Mouse (Mus musculus) CH12.LX (cell line): ENCODE measurements at regions not wholly inside any gene's neighbourhood (a gene's known extent, or its start where the extent isn't known, plus 50 kb on each side); places are given as distances from the start of the nearest gene placed in this dataset.

Experiments used
- DNase-seq: peaks from one replicate; pipeline ENCODE4 v3.0.0-alpha.2; 2013; ENCODE audit errors: extremely low read depth
- H3K27ac ChIP-seq: 2 replicates; pipeline ENCODE4 v1.5.1; 2012; ENCODE audit warnings: low read depth, mild to moderate bottlenecking, control low read depth, moderate library complexity; ENCODE audit not compliant: insufficient read depth
- H3K27me3 ChIP-seq: replicated peaks from 2 replicates; pipeline ENCODE3; 2012; ENCODE audit warnings: inconsistent platforms
- H3K36me3 ChIP-seq, 2 experiments: replicated peaks in 1 of 2; 2 replicates each; pipeline versions ENCODE3 to v1.6.1; 2012; ENCODE audit warnings: inconsistent platforms in 1 of 2, low read length in 1 of 2, mild to moderate bottlenecking in 1 of 2, mixed read lengths in 1 of 2, moderate library complexity in 1 of 2; ENCODE audit not compliant: control insufficient read depth in 1 of 2, insufficient read depth in 1 of 2
- H3K4me1 ChIP-seq, 2 experiments: 2 replicates each; pipeline ENCODE4 v1.6.1; 2012; ENCODE audit warnings: inconsistent platforms in 1 of 2, moderate library complexity in 1 of 2; ENCODE audit not compliant: insufficient read depth in 2 of 2, control insufficient read depth in 1 of 2
- H3K4me2 ChIP-seq: 2 replicates; pipeline ENCODE4 v1.6.1; 2012; ENCODE audit warnings: low read depth, mild to moderate bottlenecking, control low read depth; ENCODE audit not compliant: poor library complexity, insufficient read depth, severe bottlenecking
- H3K4me3 ChIP-seq, 3 experiments: fragments of 150-350 bp in 1 of 3; sonication (generic) in 1 of 3; replicated peaks in 1 of 3; 2 replicates each; pipeline versions ENCODE3 to v1.5.1; 2011 to 2012; ENCODE audit warnings: low read depth in 2 of 3, low read length in 2 of 3, mild to moderate bottlenecking in 2 of 3, moderate library complexity in 2 of 3, control low read depth in 1 of 3, improper control_type of control experiment in 1 of 3, inconsistent platforms in 1 of 3, mixed read lengths in 1 of 3; ENCODE audit not compliant: poor library complexity in 1 of 3
- H3K79me2 ChIP-seq: replicated peaks from 2 replicates; pipeline ENCODE4 v1.6.1; 2012; ENCODE audit warnings: mild to moderate bottlenecking, moderate library complexity; ENCODE audit not compliant: control insufficient read depth, poor library complexity, insufficient read depth, severe bottlenecking; ENCODE audit errors: extremely low read depth
- H3K9ac ChIP-seq: 2 replicates; pipeline ENCODE4 v1.6.1; 2012; ENCODE audit warnings: low read depth, mild to moderate bottlenecking, control low read depth, moderate library complexity; ENCODE audit not compliant: insufficient read depth
- H3K9me3 ChIP-seq: replicated peaks from 2 replicates; pipeline ENCODE3; 2012; ENCODE audit warnings: low read length, inconsistent platforms, mixed read lengths
- BHLHE40 ChIP-seq: IDR thresholded peaks from 2 replicates; pipeline ENCODE4 v1.6.1; 2011; ENCODE audit warnings: mild to moderate bottlenecking, low read depth, low read length, improper control_type of control experiment
- CHD1 ChIP-seq: IDR thresholded peaks from 2 replicates; pipeline ENCODE4 v1.6.1; 2012; ENCODE audit warnings: low read depth, low read length, improper control_type of control experiment, inconsistent platforms
- CHD2 ChIP-seq: IDR thresholded peaks from 2 replicates; pipeline ENCODE4 v1.6.1; 2011; ENCODE audit warnings: low read length, improper control_type of control experiment
- CTCF ChIP-seq, 2 experiments: IDR thresholded peaks in 1 of 2; conservative IDR thresholded peaks in 1 of 2; 2 replicates each; pipeline ENCODE4 v1.5.1; 2011 to 2012; ENCODE audit warnings: low read depth in 2 of 2, low read length in 2 of 2, improper control_type of control experiment in 1 of 2, inconsistent platforms in 1 of 2, mild to moderate bottlenecking in 1 of 2, moderate library complexity in 1 of 2
- ELF1 ChIP-seq: IDR thresholded peaks from 2 replicates; pipeline ENCODE4 v1.6.1; 2014; ENCODE audit warnings: low read depth, mild to moderate bottlenecking, inconsistent platforms, low read length, improper control_type of control experiment
- EP300 ChIP-seq: IDR thresholded peaks from 2 replicates; pipeline ENCODE4 v1.6.1; 2011; ENCODE audit warnings: low read length, improper control_type of control experiment
- GABPA ChIP-seq: IDR thresholded peaks from 2 replicates; pipeline ENCODE4 v1.6.1; 2012; ENCODE audit warnings: low read depth, low read length, improper control_type of control experiment, inconsistent platforms; ENCODE audit not compliant: insufficient replicate concordance
- IRF4 ChIP-seq: IDR thresholded peaks from 2 replicates; pipeline ENCODE4 v1.6.1; 2014; ENCODE audit warnings: low read depth, mild to moderate bottlenecking, inconsistent platforms, low read length, improper control_type of control experiment
- JUND ChIP-seq: conservative IDR thresholded peaks from 2 replicates; pipeline ENCODE4 v1.6.1; 2011; ENCODE audit warnings: low read depth, low read length, improper control_type of control experiment
- MXI1 ChIP-seq: IDR thresholded peaks from 2 replicates; pipeline ENCODE4 v1.6.1; 2011; ENCODE audit warnings: mild to moderate bottlenecking, low read depth, low read length, improper control_type of control experiment
- NELFE ChIP-seq: IDR thresholded peaks from 2 replicates; pipeline ENCODE4 v1.6.1; 2011; ENCODE audit warnings: low read depth, low read length, improper control_type of control experiment
- PAX5 ChIP-seq: IDR thresholded peaks from 2 replicates; pipeline ENCODE4 v1.6.1; 2012; ENCODE audit warnings: low read length, inconsistent platforms, mixed read lengths
- SIN3A ChIP-seq: IDR thresholded peaks from 2 replicates; pipeline ENCODE4 v1.6.1; 2012; ENCODE audit warnings: low read length, improper control_type of control experiment, inconsistent platforms
- TCF12 ChIP-seq: IDR thresholded peaks from 2 replicates; pipeline ENCODE4 v1.6.1; 2014; ENCODE audit warnings: low read depth, mild to moderate bottlenecking, inconsistent platforms, low read length, improper control_type of control experiment
- UBTF ChIP-seq: IDR thresholded peaks from 2 replicates; pipeline ENCODE4 v1.6.1; 2012; ENCODE audit warnings: low read depth, mild to moderate bottlenecking, inconsistent platforms, low read length, improper control_type of control experiment, moderate library complexity
- USF1 ChIP-seq: IDR thresholded peaks from 2 replicates; pipeline ENCODE4 v1.6.1; 2014; ENCODE audit warnings: low read depth, mild to moderate bottlenecking, inconsistent platforms, low read length, improper control_type of control experiment
- USF2 ChIP-seq: conservative IDR thresholded peaks from 2 replicates; pipeline ENCODE4 v1.6.1; 2011; ENCODE audit warnings: low read depth, low read length, improper control_type of control experiment
- ZNF384 ChIP-seq: IDR thresholded peaks from 2 replicates; pipeline ENCODE4 v1.6.1; 2012; ENCODE audit warnings: low read depth, low read length, improper control_type of control experiment, inconsistent platforms
- dilution Hi-C: fragments of 300-500 bp; cut with MboI; formaldehyde crosslinking; loops from 2 replicates; pipeline ENCODE4 v1.14.3; 2020; ENCODE audit warnings: low sequenced_read_pairs; ENCODE audit not compliant: extremely low pct_unique_long_range_greater_than_20kb, extremely low pct_ligation_motif_present
- in situ Hi-C: fragments of 300-500 bp; cut with MboI; formaldehyde crosslinking; loops from 3 replicates; pipeline ENCODE4 v1.14.3; 2019; ENCODE audit warnings: low sequenced_read_pairs, low pct_ligation_motif_present, low pct_unique_long_range_greater_than_20kb, mixed read lengths

DNA sequence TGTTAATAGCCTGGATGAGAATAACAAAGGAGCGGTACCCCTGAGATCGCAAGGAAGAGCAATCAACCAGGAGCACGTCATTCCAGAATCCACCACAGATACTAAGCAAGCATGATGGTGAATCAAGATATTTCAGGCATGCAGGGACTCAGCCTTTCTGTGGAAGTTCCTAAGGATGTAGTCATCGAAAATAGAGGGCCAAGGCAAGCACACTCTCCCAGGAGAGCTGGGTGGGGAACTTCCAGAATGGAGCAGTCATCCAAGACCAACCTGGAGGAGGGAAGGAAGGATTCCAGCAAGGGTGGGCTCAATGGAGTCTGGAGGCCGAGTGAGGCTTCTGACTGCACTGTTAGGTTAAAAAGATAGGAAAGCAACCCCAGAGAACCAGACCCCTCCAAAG lies 75.0 kb upstream of the S1pr3 start:
- Histone ChIP-seq H3K9ac (no peak overlapping the region), H3K27me3 (no peaks in the 10 kb centered on the region), H3K4me2 (no peak overlapping the region), H3K36me3 (no peaks in the 10 kb centered on the region), H3K4me3 (no peak overlapping the region), H3K79me2 (no peaks in the 10 kb centered on the region), H3K4me1 (peaks cover 9 to 18% of the 10 kb centered on the region in 2 experiments; a peak in 3 of 4 replicates), H3K27ac (no peak overlapping the region), H3K9me3 (no peaks in the 10 kb centered on the region)
- no peak for DNase-seq
- dilution Hi-C loops = no loop called here
- in situ Hi-C loops = no loop called here
- TF ChIP-seq CTCF (conservative IDR thresholded peaks at IDR 0.05 in 1 of 2, IDR thresholded peaks at IDR 0.05 in 1 of 2; ENCODE audit: low read depth in 2 of 2, low read length in 2 of 2) (no peak), IRF4 (no peak), CHD1 (no peak), MXI1 (no peak), PAX5 (no peak), USF1 (no peak)

DNA sequence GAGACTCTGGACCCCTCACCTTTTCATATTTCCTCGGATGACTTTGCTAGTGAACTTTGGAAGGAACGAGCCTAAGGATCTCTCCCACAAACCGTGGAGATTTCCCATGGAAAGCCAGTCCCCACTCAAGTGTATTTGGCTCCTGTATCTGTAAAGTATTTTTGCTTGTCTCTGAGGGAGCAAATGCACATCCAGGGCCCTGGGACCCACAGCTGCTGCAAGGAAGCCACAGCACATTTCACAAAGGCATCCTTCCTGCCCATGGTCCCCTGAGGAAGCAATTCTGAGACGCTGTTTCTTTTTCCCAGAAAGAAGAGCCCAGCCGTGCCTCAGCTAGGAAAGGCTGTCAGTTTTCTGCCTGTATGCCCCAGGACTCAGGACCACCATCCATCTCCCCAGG lies 71.7 kb upstream of the S1pr3 start:
- in situ Hi-C loops = no loop called here

DNA sequence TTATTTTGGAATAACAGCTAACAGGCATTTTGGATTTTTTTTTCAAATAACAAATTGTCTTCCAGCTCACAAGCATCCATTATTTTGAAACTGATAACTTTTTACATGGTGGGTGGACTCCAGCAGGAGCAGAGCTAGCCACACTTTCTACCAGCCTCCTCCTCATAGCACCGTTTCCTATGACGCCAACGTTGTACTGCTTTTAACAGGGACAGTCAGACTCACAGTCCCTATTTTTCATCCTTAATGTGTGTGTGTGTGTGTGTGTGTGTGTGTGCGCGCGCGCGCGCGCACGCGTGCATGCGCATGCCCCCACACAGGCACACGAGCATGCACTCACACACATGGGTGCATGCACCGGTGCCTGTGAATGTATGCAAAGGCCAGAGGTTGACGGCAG lies 70.5 kb upstream of the S1pr3 start:
- Histone ChIP-seq H3K27me3 (no peaks in the 10 kb centered on the region), H3K4me1 (peaks cover 1 to 3% of the 10 kb centered on the region in 2 experiments; a peak in 2 of 4 replicates), H3K79me2 (no peaks in the 10 kb centered on the region), H3K27ac (no peak overlapping the region), H3K9me3 (peaks cover 13% of the 10 kb centered on the region), H3K9ac (no peak overlapping the region), H3K4me3 (no peak overlapping the region), H3K4me2 (no peak overlapping the region), H3K36me3 (no peaks in the 10 kb centered on the region)
- dilution Hi-C loops = no loop called here
- no peak for DNase-seq
- in situ Hi-C loops = no loop called here
- TF ChIP-seq MXI1 (no peak), CTCF (conservative IDR thresholded peaks at IDR 0.05 in 1 of 2, IDR thresholded peaks at IDR 0.05 in 1 of 2; ENCODE audit: low read depth in 2 of 2, low read length in 2 of 2) (no peak), ELF1 (no peak), USF2 (no peak), NELFE (no peak), UBTF (no peak), JUND (no peak), IRF4 (no peak), GABPA (no peak), BHLHE40 (no peak), CHD2 (no peak), SIN3A (no peak), ZNF384 (no peak), TCF12 (no peak)

More for the DNA sequence above, 71.7 kb upstream of the S1pr3 start:
- peaks cover 7% of the 10 kb centered on the region for H3K9me3 ChIP-seq
- H3K4me3 ChIP-seq = no peak overlapping the region
- H3K9ac ChIP-seq = no peak overlapping the region
- H3K4me2 ChIP-seq = no peak overlapping the region
- dilution Hi-C loops = no loop called here
- H3K79me2 ChIP-seq = no peaks in the 10 kb centered on the region
- no peak for TF ChIP-seq EP300
- no peaks in the 10 kb centered on the region for H3K27me3 ChIP-seq
- no peaks in the 10 kb centered on the region for H3K36me3 ChIP-seq
- no peak for DNase-seq
- H3K4me1 ChIP-seq = peaks cover 3% of the 10 kb centered on the region in 2 experiments; a peak in 2 of 4 replicates
- H3K27ac ChIP-seq = no peak overlapping the region
